Mouse (Mus musculus): ENCODE data around the gene Arhgap24. TPM values are rescaled to one million over a fixed set of nuclear protein-coding genes. Genes with fewer than 3 reads are reported as not detected.
A peak's percentile ranks its signal among the peaks of the same experiment; 100 is the strongest.

Arhgap24 gene
- polyA plus RNA-seq, 1 experiment from 2014 or later = 12.0 TPM

DNA sequence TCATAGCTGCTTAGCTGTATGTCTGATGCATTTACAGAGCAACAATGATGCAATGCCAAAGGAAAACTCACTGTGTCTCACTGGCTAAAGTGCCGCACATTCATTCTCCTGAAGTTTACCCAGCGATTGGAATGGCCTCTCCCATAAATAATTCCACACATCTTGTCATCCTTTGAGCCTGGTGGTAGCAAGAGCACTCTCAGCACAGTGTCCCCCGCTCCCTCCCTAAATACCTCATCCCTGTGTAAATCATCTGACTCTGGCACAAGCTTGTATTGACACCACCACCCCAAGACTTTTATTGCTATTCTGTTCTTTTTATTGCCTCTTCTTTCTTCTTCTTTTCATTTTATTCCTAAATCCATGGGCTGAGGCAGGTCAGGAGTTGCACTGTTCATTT is 332.1 kb downstream of the Arhgap24 start:
- peak; percentile 65; the same call in 1 of the 2 replicates for ATAC-seq (ENCODE audit: low read depth)
- H3K9me3 ChIP-seq (ENCODE audit: control insufficient read depth, low read length) = no peaks in the 10 kb centered on the region
- no peak overlapping the region for H3K9ac ChIP-seq (replicated peaks; ENCODE audit: low read depth, low read length)
- H3K27me3 ChIP-seq (ENCODE audit: control insufficient read depth, insufficient read depth, low read length) = no peaks in the 10 kb centered on the region
- no peaks in the 10 kb centered on the region for H3K4me1 ChIP-seq (ENCODE audit: control insufficient read depth, insufficient read depth, low read length)
- WGBS = 12% methylated on average over 3 of the region's 3 CpGs
- no peak overlapping the region for H3K4me2 ChIP-seq (ENCODE audit: low read depth, low read length)
- H3K27ac ChIP-seq (ENCODE audit: low read depth, low read length) = no peak overlapping the region
- no peaks in the 10 kb centered on the region for H3K36me3 ChIP-seq (ENCODE audit: control insufficient read depth, insufficient read depth, low read length)
- no peak overlapping the region for H3K4me3 ChIP-seq (ENCODE audit: low read depth, low read length)

DNA sequence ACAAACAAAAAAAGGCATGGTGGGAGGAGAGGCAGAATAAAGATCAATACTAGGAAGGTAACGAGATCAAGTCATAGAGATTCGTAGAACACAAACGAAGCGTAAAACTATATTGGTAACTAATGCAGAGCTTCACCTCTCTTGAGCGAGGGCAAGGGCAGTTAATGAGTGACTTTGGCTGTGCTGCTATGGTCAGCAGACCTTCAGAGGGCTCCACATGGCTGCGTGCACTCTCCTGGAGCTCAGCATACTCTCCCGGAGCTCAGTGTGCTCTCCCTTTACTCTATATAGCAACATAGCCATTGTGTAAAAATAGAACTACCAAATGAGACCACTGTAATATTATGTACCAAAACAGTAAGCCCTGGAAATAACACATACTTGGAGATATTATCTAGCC is 336.4 kb downstream of the Arhgap24 start:
- ATAC-seq (ENCODE audit: low read depth) = no peak
- Histone ChIP-seq H3K4me3 (ENCODE audit: low read depth, low read length) (no peak overlapping the region), H3K4me1 (ENCODE audit: control insufficient read depth, insufficient read depth, low read length) (no peaks in the 10 kb centered on the region), H3K9me3 (ENCODE audit: control insufficient read depth, low read length) (no peaks in the 10 kb centered on the region), H3K27ac (ENCODE audit: low read depth, low read length) (no peak overlapping the region), H3K36me3 (ENCODE audit: control insufficient read depth, insufficient read depth, low read length) (no peaks in the 10 kb centered on the region), H3K4me2 (ENCODE audit: low read depth, low read length) (no peak overlapping the region), H3K9ac (replicated peaks; ENCODE audit: low read depth, low read length) (no peak overlapping the region), H3K27me3 (ENCODE audit: control insufficient read depth, insufficient read depth, low read length) (no peaks in the 10 kb centered on the region)
- 70% methylated on average over 7 of the region's 7 CpGs for WGBS

DNA sequence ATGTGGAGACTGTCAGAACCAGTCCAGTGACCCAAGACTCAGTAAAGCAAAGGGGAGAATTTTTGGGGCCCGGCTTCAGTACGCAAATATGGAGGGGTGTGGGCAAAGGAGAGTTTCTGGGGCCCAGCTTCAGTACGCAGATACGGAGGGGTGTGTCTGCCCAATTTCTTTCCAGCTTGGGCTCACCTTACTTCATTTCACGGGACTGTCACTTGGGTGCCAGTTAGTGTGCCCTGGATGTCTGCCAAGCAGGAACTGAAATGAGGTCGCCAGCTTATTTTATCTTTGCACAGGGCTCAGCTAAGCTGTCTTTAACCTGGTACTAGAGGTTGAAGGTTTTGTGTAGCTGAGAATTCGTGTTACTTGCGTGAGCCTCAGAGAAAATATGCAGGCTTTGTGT is 344.3 kb downstream of the Arhgap24 start:
- Histone ChIP-seq H3K9ac (replicated peaks; ENCODE audit: low read depth, low read length) (no peak overlapping the region), H3K27ac (ENCODE audit: low read depth, low read length) (no peak overlapping the region), H3K27me3 (ENCODE audit: control insufficient read depth, insufficient read depth, low read length) (no peaks in the 10 kb centered on the region), H3K4me3 (ENCODE audit: low read depth, low read length) (no peak overlapping the region), H3K9me3 (ENCODE audit: control insufficient read depth, low read length) (no peaks in the 10 kb centered on the region), H3K4me1 (ENCODE audit: control insufficient read depth, insufficient read depth, low read length) (0 out of 2 replicates have a peak, but pooled peaks cover 3% of the 10 kb centered on the region), H3K36me3 (ENCODE audit: control insufficient read depth, insufficient read depth, low read length) (no peaks in the 10 kb centered on the region), H3K4me2 (ENCODE audit: low read depth, low read length) (no peak overlapping the region)
- WGBS = 76% methylated on average over 8 of the region's 8 CpGs
- no peak for ATAC-seq (ENCODE audit: low read depth)

DNA sequence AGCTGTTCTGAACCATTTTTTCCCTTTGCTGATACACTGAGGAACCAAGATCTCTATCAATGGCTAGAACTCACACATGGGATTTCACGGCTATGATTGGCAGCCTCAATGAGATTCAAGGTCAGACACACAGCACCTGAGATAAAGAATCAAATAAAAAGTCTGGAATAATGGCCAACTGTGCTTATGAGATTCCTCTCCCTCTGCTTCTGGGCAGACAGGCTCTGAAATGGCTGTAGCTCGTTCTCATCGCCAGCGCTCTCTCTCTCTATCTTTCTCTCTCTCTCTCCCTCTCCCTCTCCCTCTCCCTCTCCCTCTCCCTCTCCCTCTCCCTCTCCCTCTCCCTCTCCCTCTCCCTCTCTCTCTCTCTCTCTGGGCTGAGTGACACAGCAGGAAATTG is 357.9 kb downstream of the Arhgap24 start:
- Histone ChIP-seq H3K36me3 (ENCODE audit: control insufficient read depth, insufficient read depth, low read length) (no peaks in the 10 kb centered on the region), H3K27ac (ENCODE audit: low read depth, low read length) (no peak overlapping the region), H3K9ac (replicated peaks; ENCODE audit: low read depth, low read length) (no peak overlapping the region), H3K4me3 (ENCODE audit: low read depth, low read length) (no peak overlapping the region), H3K27me3 (ENCODE audit: control insufficient read depth, insufficient read depth, low read length) (no peaks in the 10 kb centered on the region), H3K4me1 (ENCODE audit: control insufficient read depth, insufficient read depth, low read length) (no peaks in the 10 kb centered on the region), H3K4me2 (ENCODE audit: low read depth, low read length) (no peak overlapping the region), H3K9me3 (ENCODE audit: control insufficient read depth, low read length) (no peaks in the 10 kb centered on the region)
- WGBS = 45% methylated on average over 4 of the region's 4 CpGs
- no peak for ATAC-seq (ENCODE audit: low read depth)

GRCm38 (mm10) chr5:102843934-102844709 is 362.9 kb downstream of the Arhgap24 start:
- H3K9me3 ChIP-seq (ENCODE audit: control insufficient read depth, low read length) = no peaks in the 10 kb centered on the region
- WGBS = 25% methylated on average over 5 of the region's 5 CpGs
- ATAC-seq (ENCODE audit: low read depth) = no peak
- H3K9ac ChIP-seq (replicated peaks; ENCODE audit: low read depth, low read length) = no peak overlapping the region
- H3K27ac ChIP-seq (ENCODE audit: low read depth, low read length) = no peak overlapping the region
- no peak overlapping the region for H3K4me3 ChIP-seq (ENCODE audit: low read depth, low read length)
- no peak overlapping the region for H3K4me2 ChIP-seq (ENCODE audit: low read depth, low read length)
- H3K4me1 ChIP-seq (ENCODE audit: control insufficient read depth, insufficient read depth, low read length) = 0 out of 2 replicates have a peak, but pooled peaks cover 6% of the 10 kb centered on the region
- no peaks in the 10 kb centered on the region for H3K27me3 ChIP-seq (ENCODE audit: control insufficient read depth, insufficient read depth, low read length)
- no peaks in the 10 kb centered on the region for H3K36me3 ChIP-seq (ENCODE audit: control insufficient read depth, insufficient read depth, low read length)

DNA sequence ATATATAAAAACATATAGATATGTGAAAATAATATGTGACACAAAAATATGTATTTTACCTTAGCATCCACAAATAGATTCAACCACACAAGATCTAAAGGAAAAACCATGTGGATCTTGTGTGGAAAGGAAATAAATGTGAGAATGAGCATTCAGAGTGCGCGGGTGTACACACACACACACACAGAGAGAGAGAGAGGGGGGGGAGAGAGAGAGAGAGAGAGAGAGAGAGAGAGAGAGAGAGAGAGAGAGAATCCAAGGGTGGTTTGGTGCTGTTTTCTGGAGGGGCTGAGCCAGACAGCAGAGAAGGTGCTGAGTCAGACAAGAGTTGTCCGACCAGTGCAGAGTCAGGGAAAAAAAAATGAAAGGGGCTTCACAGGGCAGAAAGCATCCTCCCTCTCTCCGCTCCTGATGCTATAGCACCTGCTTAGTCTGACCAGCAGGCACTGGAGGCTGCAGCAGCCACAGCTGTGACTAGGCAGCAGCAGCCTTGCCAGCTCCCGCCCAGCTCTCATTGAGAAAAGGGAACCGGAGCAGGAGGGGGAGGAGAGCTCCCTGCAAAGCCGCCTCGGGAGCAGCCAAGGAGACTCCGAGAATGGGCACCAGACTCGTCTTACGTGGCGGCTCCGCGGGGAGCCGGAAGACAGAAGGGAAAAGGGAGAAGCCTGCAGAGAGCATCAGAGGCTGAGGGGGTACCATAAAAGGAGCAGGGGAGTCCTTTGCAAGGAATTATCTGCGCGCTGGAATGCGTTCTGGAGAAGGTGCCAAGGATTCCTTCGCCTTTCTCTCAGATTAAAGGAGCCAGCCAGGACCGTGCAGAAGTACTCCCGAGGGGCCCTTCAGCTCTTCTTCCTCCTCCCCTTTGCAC is 363.8 kb downstream of the Arhgap24 start:
- Histone ChIP-seq H3K9me3 (ENCODE audit: control insufficient read depth, low read length) (no peaks in the 10 kb centered on the region), H3K9ac (replicated peaks; ENCODE audit: low read depth, low read length) (peak overlapping the region; percentile 58), H3K4me3 (ENCODE audit: low read depth, low read length) (peak overlapping the region; percentile 37), H3K36me3 (ENCODE audit: control insufficient read depth, insufficient read depth, low read length) (no peaks in the 10 kb centered on the region), H3K27me3 (ENCODE audit: control insufficient read depth, insufficient read depth, low read length) (no peaks in the 10 kb centered on the region), H3K4me1 (ENCODE audit: control insufficient read depth, insufficient read depth, low read length) (0 out of 2 replicates have a peak, but pooled peaks cover 6% of the 10 kb centered on the region), H3K4me2 (ENCODE audit: low read depth, low read length) (peak overlapping the region; percentile 57), H3K27ac (ENCODE audit: low read depth, low read length) (peak overlapping the region; percentile 72)
- WGBS = under 1% methylated on average over 21 of the region's 21 CpGs
- peak; percentile 94 for ATAC-seq (ENCODE audit: low read depth)

GRCm38 (mm10) chr5:102845800-102846199 is 364.6 kb downstream of the Arhgap24 start:
- no peak for ATAC-seq (ENCODE audit: low read depth)
- peak overlapping the region; percentile 37 for H3K4me3 ChIP-seq (ENCODE audit: low read depth, low read length)
- no peak overlapping the region; the same call in 1 of the 2 replicates for H3K9ac ChIP-seq (replicated peaks; ENCODE audit: low read depth, low read length)
- H3K4me1 ChIP-seq (ENCODE audit: control insufficient read depth, insufficient read depth, low read length) = 0 out of 2 replicates have a peak, but pooled peaks cover 6% of the 10 kb centered on the region
- H3K27ac ChIP-seq (ENCODE audit: low read depth, low read length) = peak overlapping the region; percentile 72
- no peaks in the 10 kb centered on the region for H3K9me3 ChIP-seq (ENCODE audit: control insufficient read depth, low read length)
- no peaks in the 10 kb centered on the region for H3K36me3 ChIP-seq (ENCODE audit: control insufficient read depth, insufficient read depth, low read length)
- no peaks in the 10 kb centered on the region for H3K27me3 ChIP-seq (ENCODE audit: control insufficient read depth, insufficient read depth, low read length)
- WGBS = 15% methylated on average over 11 of the region's 11 CpGs
- H3K4me2 ChIP-seq (ENCODE audit: low read depth, low read length) = peak overlapping the region; percentile 57

DNA sequence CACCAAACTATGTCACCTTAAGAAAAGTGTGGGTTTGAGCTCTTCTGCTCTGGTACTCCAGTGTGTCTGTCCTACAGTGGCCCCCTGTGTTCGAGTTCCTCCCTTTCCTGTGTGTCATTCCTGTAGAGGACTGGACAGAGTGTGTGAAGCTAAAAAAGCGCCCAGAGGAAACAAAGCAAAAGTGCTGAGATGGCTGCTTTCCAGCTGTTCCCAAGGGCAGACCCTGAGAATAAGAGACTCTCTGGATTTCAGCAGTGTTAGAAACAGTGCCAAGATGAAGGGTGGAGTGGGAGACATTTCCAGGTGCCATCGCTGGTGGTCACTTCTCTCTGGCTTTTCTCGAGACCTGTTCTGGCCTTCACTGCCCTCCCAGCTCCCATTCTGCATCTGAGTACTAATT is 366.7 kb downstream of the Arhgap24 start:
- Histone ChIP-seq H3K4me2 (ENCODE audit: low read depth, low read length) (peak overlapping the region; percentile 57), H3K9me3 (ENCODE audit: control insufficient read depth, low read length) (no peaks in the 10 kb centered on the region), H3K27ac (ENCODE audit: low read depth, low read length) (no peak overlapping the region), H3K9ac (replicated peaks; ENCODE audit: low read depth, low read length) (no peak overlapping the region), H3K36me3 (ENCODE audit: control insufficient read depth, insufficient read depth, low read length) (no peaks in the 10 kb centered on the region), H3K27me3 (ENCODE audit: control insufficient read depth, insufficient read depth, low read length) (no peaks in the 10 kb centered on the region), H3K4me3 (ENCODE audit: low read depth, low read length) (no peak overlapping the region), H3K4me1 (ENCODE audit: control insufficient read depth, insufficient read depth, low read length) (0 out of 2 replicates have a peak, but pooled peaks cover 6% of the 10 kb centered on the region)
- WGBS = 68% methylated on average over 4 of the region's 4 CpGs
- ATAC-seq (ENCODE audit: low read depth) = no peak

DNA sequence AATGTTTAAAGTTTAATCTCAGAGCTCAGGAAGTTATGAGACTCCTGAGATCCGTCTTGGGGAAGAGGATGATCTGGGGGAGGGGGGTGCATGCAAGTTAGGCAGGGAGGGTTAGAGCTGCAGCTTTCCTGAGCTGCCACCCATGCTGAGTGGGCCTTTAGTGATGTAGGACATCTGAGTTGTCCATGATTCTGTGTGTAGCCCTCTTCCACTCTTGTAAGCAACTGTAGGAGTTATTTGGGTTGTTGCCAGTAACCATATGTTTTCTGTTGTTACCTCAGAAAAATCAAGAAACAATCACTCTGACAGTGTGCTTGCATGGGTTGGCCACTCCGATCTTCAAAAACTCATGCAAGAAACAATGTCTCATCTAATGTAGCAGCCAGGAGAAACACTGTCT is 370.6 kb downstream of the Arhgap24 start:
- Histone ChIP-seq H3K4me3 (ENCODE audit: low read depth, low read length) (no peak overlapping the region), H3K9me3 (ENCODE audit: control insufficient read depth, low read length) (no peaks in the 10 kb centered on the region), H3K27ac (ENCODE audit: low read depth, low read length) (no peak overlapping the region), H3K9ac (replicated peaks; ENCODE audit: low read depth, low read length) (no peak overlapping the region), H3K4me2 (ENCODE audit: low read depth, low read length) (no peak overlapping the region), H3K36me3 (ENCODE audit: control insufficient read depth, insufficient read depth, low read length) (no peaks in the 10 kb centered on the region), H3K4me1 (ENCODE audit: control insufficient read depth, insufficient read depth, low read length) (0 out of 2 replicates have a peak, but pooled peaks cover 4% of the 10 kb centered on the region), H3K27me3 (ENCODE audit: control insufficient read depth, insufficient read depth, low read length) (no peaks in the 10 kb centered on the region)
- ATAC-seq (ENCODE audit: low read depth) = no peak
- WGBS = 89% methylated on average over 2 of the region's 2 CpGs

All from neural tube, embryonic 14.5 days (tissue).